Comparison of ENCODE assay signal across 25 mouse cellular contexts in the genomic region with DNA sequence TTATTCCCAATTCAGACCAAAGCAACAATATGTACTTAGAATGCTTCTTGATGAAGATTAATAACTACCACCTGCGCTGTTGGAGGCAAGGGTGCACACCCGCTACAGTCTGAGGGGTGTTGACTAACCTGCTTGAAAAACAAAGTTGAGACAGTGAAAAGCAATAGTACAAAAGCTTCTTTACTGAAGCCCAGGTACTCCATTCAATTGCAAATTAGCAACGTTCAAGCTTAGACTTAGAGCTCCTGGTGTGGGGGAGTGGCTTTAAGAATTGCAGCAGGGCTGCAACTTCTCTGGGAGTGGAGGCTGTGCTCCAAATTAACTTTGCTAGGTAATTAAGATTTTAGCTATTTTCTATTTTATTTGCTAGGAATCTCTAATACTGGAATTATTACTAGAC.
"Had no signal": no experiment of that assay in that cellular context is flagged by ENCODE, and none has a peak within 500 bp of the region (broad histone marks: within the 10 kb centered on the region; RNA-seq: fewer than 3 reads in every experiment).

No protein-coding gene starts in this region.

- H3K9ac ChIP-seq: heart, embryonic 13.5 days; heart, embryonic 15.5 days; hindbrain, embryonic 13.5 days; hindbrain, embryonic 15.5 days; limb, embryonic 13.5 days; limb, embryonic 15.5 days; liver, embryonic 12.5 days; liver, embryonic 14.5 days had no signal

- ATAC-seq: hindbrain, postnatal 0 days; intestine, embryonic 16.5 days; liver, embryonic 12.5 days had no signal

- H3K27me3 ChIP-seq: heart, embryonic 13.5 days; heart, embryonic 15.5 days; hindbrain, embryonic 13.5 days; hindbrain, embryonic 15.5 days; limb, embryonic 13.5 days; limb, embryonic 15.5 days; liver, embryonic 12.5 days had no signal

- H3K27ac ChIP-seq: heart, adult 2 months; heart, embryonic 13.5 days; heart, embryonic 15.5 days; hindbrain, embryonic 13.5 days; hindbrain, embryonic 15.5 days; hindbrain, postnatal 0 days; layer of hippocampus, adult 2 months; left cerebral cortex, adult 2 months; limb, embryonic 13.5 days; limb, embryonic 15.5 days; liver, embryonic 12.5 days; liver, embryonic 14.5 days had no signal

- DNase-seq: gastrocnemius, postnatal 14 days; gastrocnemius, postnatal 36 days; heart, adult 11 months; heart, adult 2 months; heart, postnatal 14 days; heart, postnatal 36 days; kidney, adult 18-20 months; kidney, adult 8-10 months; kidney, postnatal 10 days; kidney, postnatal 25 days; kidney, postnatal 4 days; left cerebral cortex, postnatal 4 days had no signal

- H3K4me3 ChIP-seq: heart, adult 2 months; heart, embryonic 13.5 days; heart, embryonic 15.5 days; hindbrain, embryonic 13.5 days; hindbrain, embryonic 15.5 days; layer of hippocampus, adult 2 months; left cerebral cortex, adult 2 months; limb, embryonic 13.5 days; limb, embryonic 15.5 days; liver, embryonic 12.5 days had no signal

- H3K4me2 ChIP-seq: heart, embryonic 11.5 days; heart, embryonic 13.5 days; heart, embryonic 15.5 days; hindbrain, embryonic 13.5 days; hindbrain, embryonic 15.5 days; limb, embryonic 13.5 days; limb, embryonic 15.5 days; liver, embryonic 12.5 days had no signal

- H3K36me3 ChIP-seq: heart, embryonic 13.5 days; heart, embryonic 15.5 days; hindbrain, embryonic 13.5 days; hindbrain, embryonic 15.5 days; limb, embryonic 13.5 days; limb, embryonic 15.5 days; liver, embryonic 12.5 days had no signal

- H3K4me1 ChIP-seq: heart, embryonic 13.5 days; heart, embryonic 15.5 days; hindbrain, embryonic 13.5 days; hindbrain, embryonic 15.5 days; limb, embryonic 13.5 days; limb, embryonic 15.5 days; liver, embryonic 12.5 days had no signal

- H3K9me3 ChIP-seq: heart, embryonic 13.5 days; heart, embryonic 15.5 days; hindbrain, embryonic 13.5 days; hindbrain, embryonic 15.5 days; limb, embryonic 13.5 days; limb, embryonic 15.5 days; liver, embryonic 12.5 days had no signal
